Mouse (Mus musculus) G1E (cell line): ENCODE measurements around the gene Gm43720. TPM values are rescaled to one million over a fixed set of nuclear protein-coding genes. Genes with fewer than 3 reads are reported as not detected.
A peak's percentile ranks its signal among the peaks of the same experiment; 100 is the strongest.

Source experiments
- ATAC-seq: 2 replicates; pipeline ENCODE4 v1.8.0; 2016; ENCODE audit warnings: mild to moderate bottlenecking; ENCODE audit not compliant: insufficient number of reproducible peaks, poor library complexity, low FRiP score, severe bottlenecking; ENCODE audit errors: extremely low read depth
- DNase-seq: peaks from one replicate; pipeline ENCODE4 v3.0.0; 2012; ENCODE audit warnings: low spot score
- H3K27me3 ChIP-seq: 2 replicates; pipeline ENCODE4 v1.6.1; 2012; ENCODE audit warnings: mild to moderate bottlenecking, low read length, inconsistent platforms; ENCODE audit not compliant: insufficient read depth
- H3K36me3 ChIP-seq: replicated peaks from 2 replicates; pipeline ENCODE3; 2012; ENCODE audit warnings: mild to moderate bottlenecking, inconsistent platforms
- H3K4me1 ChIP-seq: 2 replicates; pipeline ENCODE4 v1.6.1; 2012; ENCODE audit warnings: low read depth, low read length, inconsistent platforms, mixed read lengths; ENCODE audit not compliant: insufficient read depth
- H3K4me3 ChIP-seq: 2 replicates; pipeline ENCODE4 v1.5.1; 2012; ENCODE audit warnings: low read depth, mild to moderate bottlenecking, inconsistent platforms, low read length, moderate library complexity, mixed read lengths
- H3K9me3 ChIP-seq: replicated peaks from 2 replicates; pipeline ENCODE4 v1.6.1; 2012; ENCODE audit warnings: inconsistent platforms
- CTCF ChIP-seq: IDR thresholded peaks from 2 replicates; pipeline ENCODE4 v1.5.1; 2012; ENCODE audit warnings: low read depth, low read length, inconsistent platforms, mixed read lengths
- GATA1 ChIP-seq: IDR thresholded peaks from 2 replicates; pipeline ENCODE4 v1.6.1; 2012; ENCODE audit warnings: borderline replicate concordance, low read length, inconsistent platforms, mixed read lengths
- GATA2 ChIP-seq: IDR thresholded peaks from 2 replicates; pipeline ENCODE4 v1.6.1; 2012; ENCODE audit warnings: low read depth, low read length, inconsistent platforms, borderline replicate concordance
- POLR2AphosphoS5 ChIP-seq: IDR thresholded peaks from 2 replicates; pipeline ENCODE4 v1.6.1; 2012; ENCODE audit warnings: low read depth, low read length, inconsistent platforms; ENCODE audit not compliant: insufficient replicate concordance
- TAL1 ChIP-seq: conservative IDR thresholded peaks from 2 replicates; pipeline ENCODE4 v1.6.1; 2012; ENCODE audit warnings: low read depth, low read length, inconsistent platforms, mixed read lengths
- polyA plus RNA-seq: library from polyadenylated mRNA; stranded (reverse); fragments of >175 nt; gene quantifications from 2 replicates; pipeline ENCODE4 v1.2.3, GENCODE M21; 2012
- total RNA-seq, 2 experiments: library from RNA; stranded (forward) in 1 of 2; stranded (reverse) in 1 of 2; fragments of 200-1000 nt in 1 of 2; fragments of >200 nt in 1 of 2; fragmentation: Nextera tagmentation in 1 of 2; gene quantifications; 2 replicates each; pipeline ENCODE4 v1.2.3; 2014 to 2017

The Gm43720 gene
- total and polyA plus RNA-seq, 3 experiments = 0.05 TPM; not detected in 2

DNA sequence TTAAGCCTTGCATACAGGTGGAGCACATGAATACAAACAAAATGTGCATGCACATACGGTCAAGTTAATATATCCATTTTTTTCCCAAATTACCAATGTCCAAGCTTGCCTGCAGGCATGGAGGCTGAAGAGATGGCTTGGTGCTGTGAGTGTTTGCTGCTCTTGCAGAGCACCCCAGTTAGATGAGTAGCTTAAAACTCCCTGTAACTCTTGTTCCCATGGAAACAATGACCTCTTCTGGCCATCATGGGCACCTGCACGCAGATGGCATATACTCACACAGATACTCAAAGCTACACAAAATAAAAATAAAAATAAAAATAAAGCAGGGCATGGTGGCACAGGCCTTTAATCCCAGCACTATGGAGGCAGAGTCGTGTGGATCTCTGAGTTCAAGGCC is 26.7 kb downstream of the Gm43720 start:
- DNase-seq = no peak
- no peak for TF ChIP-seq POLR2AphosphoS5
- Histone ChIP-seq H3K27me3 (peaks cover 7% of the 10 kb centered on the region), H3K36me3 (peaks cover 19% of the 10 kb centered on the region), H3K4me1 (peaks cover 34% of the 10 kb centered on the region), H3K9me3 (0 out of 2 replicates have a peak, but pooled peaks cover 3% of the 10 kb centered on the region), H3K4me3 (no peak overlapping the region)
- no peak for ATAC-seq

DNA sequence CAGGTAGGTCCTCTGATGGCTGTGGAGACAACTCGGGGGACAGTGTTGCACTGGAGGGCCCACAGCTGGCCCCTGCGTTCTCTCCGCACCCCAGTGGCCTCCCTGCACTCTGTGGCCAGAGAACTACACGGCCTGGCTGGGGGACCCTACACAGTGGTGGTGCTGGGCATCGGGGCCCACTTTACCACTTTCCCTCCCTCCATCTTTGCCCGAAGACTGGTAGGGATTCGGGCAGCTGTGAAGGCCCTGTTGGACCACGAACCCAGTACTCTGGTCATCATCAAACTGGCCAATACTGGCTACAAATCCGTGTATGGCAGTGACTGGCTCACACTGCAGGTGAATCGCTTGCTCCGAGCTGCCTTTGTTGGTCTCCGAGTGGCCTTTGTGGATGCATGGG is 28.6 kb downstream of the Gm43720 start:
- 0 out of 2 replicates have a peak, but pooled peaks cover 3% of the 10 kb centered on the region for H3K9me3 ChIP-seq
- H3K4me1 ChIP-seq = peaks cover 16% of the 10 kb centered on the region
- peaks cover 7% of the 10 kb centered on the region for H3K27me3 ChIP-seq
- no peak for DNase-seq
- H3K4me3 ChIP-seq = no peak overlapping the region
- peaks cover 1% of the 10 kb centered on the region for H3K36me3 ChIP-seq
- TF ChIP-seq POLR2AphosphoS5 (no peak), TAL1 (no peak), GATA2 (no peak), CTCF (no peak), GATA1 (no peak)
- ATAC-seq = no peak

DNA sequence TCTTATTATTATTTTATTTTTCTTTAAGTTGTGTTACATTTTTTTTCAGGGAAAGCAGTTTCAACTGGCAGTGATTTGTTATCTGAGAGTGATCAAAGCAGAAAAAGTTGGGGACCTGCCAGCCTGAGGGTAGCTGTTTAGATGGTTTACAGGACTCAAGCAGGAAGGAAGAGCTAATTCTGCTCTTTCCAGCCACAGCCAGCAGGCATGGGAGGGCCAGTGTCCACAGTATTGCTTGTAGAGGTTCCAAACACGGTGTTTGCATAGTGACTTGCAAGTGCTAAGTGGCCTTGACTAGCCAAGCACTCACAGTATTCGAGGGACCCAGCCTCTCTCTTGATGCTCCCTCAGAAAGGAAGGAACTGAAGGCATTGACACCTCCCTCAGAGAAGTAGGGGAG is 38.2 kb downstream of the Gm43720 start:
- peaks cover 23% of the 10 kb centered on the region for H3K27me3 ChIP-seq
- H3K4me1 ChIP-seq = no peaks in the 10 kb centered on the region
- H3K36me3 ChIP-seq = no peaks in the 10 kb centered on the region
- no peaks in the 10 kb centered on the region for H3K9me3 ChIP-seq
- no peak for DNase-seq
- TF ChIP-seq TAL1 = no peak
- TF ChIP-seq GATA1 = no peak
- no peak for TF ChIP-seq GATA2
- no peak for TF ChIP-seq CTCF
- no peak for TF ChIP-seq POLR2AphosphoS5
- ATAC-seq = no peak
- H3K4me3 ChIP-seq = no peak overlapping the region

DNA sequence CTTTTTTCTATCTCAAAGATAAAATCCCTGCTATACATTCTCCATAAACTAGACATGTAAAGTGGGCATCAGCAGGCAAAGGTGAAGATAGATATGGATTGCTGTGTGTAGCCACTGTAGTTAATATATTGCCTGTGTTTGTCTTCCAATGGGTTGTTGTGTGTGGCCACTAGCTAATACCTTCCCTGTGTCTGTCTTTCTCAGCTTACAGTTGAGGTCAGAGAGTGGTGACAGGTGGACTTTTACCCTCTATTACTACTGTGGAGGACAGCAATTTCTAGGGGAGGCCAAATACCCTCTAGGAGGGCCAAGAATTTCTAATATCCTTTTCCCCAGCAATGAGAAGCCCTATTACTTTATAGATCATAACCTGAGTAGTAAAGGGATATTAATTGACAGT is 45.5 kb downstream of the Gm43720 start:
- Histone ChIP-seq H3K4me3 (no peak overlapping the region), H3K4me1 (no peaks in the 10 kb centered on the region), H3K27me3 (peaks cover 10% of the 10 kb centered on the region), H3K36me3 (no peaks in the 10 kb centered on the region), H3K9me3 (no peaks in the 10 kb centered on the region)
- no peak for DNase-seq
- no peak for ATAC-seq
- TF ChIP-seq TAL1 (no peak), GATA2 (no peak), GATA1 (no peak), POLR2AphosphoS5 (no peak), CTCF (no peak)

DNA sequence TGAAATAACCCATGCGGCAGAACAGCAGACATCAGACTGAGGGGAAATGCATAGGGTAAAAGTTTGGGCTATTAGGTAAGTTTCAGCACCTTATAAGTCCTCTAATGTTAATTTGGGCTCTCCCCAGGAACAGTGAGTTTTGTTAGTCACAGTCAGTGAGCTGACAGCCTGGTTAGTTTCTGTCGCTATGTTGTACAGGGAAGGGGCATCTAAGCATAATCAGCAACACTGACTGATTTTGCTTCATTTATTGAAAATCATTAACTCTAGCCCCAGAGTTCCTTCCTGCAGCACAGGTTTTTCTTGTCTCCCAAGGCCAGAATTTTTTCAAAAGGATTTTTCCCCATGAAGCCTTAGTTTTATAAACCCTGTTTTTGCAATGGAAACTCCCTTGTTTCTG is 46.0 kb downstream of the Gm43720 start:
- Histone ChIP-seq H3K36me3 (no peaks in the 10 kb centered on the region), H3K4me1 (no peaks in the 10 kb centered on the region), H3K4me3 (no peak overlapping the region), H3K9me3 (no peaks in the 10 kb centered on the region), H3K27me3 (peaks cover 8% of the 10 kb centered on the region)
- ATAC-seq = no peak
- no peak for TF ChIP-seq TAL1
- no peak for TF ChIP-seq GATA2
- TF ChIP-seq GATA1 = no peak
- no peak for TF ChIP-seq CTCF
- TF ChIP-seq POLR2AphosphoS5 = no peak
- no peak for DNase-seq

DNA sequence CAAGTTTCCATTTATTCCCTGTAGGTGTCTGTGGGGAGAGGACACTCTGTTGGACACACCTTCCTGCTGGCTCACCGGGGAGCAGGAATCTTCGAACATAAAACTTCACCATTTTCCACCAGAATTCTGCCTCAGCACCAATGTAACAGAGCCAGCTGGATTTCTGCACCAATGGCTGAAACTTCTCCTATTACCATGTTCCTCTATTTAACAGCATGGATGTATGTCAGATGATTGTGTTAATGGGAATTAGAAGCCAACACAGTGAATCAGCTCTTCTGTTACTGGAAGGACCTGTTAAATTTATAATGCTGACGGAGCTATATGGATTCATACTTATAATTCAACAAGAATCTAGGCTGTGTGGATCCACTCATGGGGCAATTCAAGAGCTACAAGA is 50.2 kb downstream of the Gm43720 start:
- ATAC-seq = no peak
- no peak for TF ChIP-seq TAL1
- no peak for TF ChIP-seq GATA1
- no peak for TF ChIP-seq GATA2
- no peak for TF ChIP-seq CTCF
- TF ChIP-seq POLR2AphosphoS5 = no peak
- Histone ChIP-seq H3K4me1 (peaks cover 3% of the 10 kb centered on the region; the same call in 1 of the 2 replicates), H3K27me3 (peaks cover 11% of the 10 kb centered on the region), H3K4me3 (no peak overlapping the region), H3K36me3 (no peaks in the 10 kb centered on the region), H3K9me3 (no peaks in the 10 kb centered on the region)
- DNase-seq = no peak

DNA sequence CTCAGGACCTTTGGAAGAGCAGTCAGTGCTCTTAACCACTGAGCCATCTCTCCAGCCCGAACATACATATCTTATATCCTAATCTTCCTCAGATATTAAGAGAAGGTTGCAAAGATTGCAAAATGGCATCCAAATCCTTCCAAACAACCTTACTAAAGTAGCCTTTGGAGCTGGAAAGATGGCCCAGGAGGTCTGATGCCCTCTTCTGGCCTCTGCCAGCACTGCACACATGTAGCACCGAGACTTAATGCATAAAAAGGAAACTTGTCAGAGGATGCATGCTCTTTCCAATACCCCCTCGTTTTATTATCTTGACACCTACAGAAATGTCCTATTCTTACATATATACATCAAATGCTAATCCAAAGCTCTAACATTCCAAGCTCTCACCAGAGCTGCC is 51.7 kb downstream of the Gm43720 start:
- no peaks in the 10 kb centered on the region for H3K36me3 ChIP-seq
- no peak for ATAC-seq

More for the DNA sequence above, 51.7 kb downstream of the Gm43720 start:
- H3K4me3 ChIP-seq = no peak overlapping the region
- DNase-seq = no peak
- no peaks in the 10 kb centered on the region for H3K9me3 ChIP-seq
- peaks cover 3% of the 10 kb centered on the region; the same call in 1 of the 2 replicates for H3K4me1 ChIP-seq
- H3K27me3 ChIP-seq = peaks cover 11% of the 10 kb centered on the region
- no peak for TF ChIP-seq GATA2
- TF ChIP-seq GATA1 = no peak
- TF ChIP-seq POLR2AphosphoS5 = no peak
- peak; percentile 72 for TF ChIP-seq CTCF
